Mouse (Mus musculus) neural tube, embryonic 12.5 days (tissue): ENCODE data around the gene Slit1. TPM values are rescaled to one million over a fixed set of nuclear protein-coding genes. Genes with fewer than 3 reads are reported as not detected.

Experiments
- ATAC-seq: fragments of 200-750 bp; cut with Nextera tagmentation; 2 replicates; pipeline ENCODE4 v1.8.0; 2017; ENCODE audit warnings: low read depth, mild to moderate bottlenecking, moderate TSS enrichment, moderate library complexity; ENCODE audit not compliant: low FRiP score
- H3K27ac ChIP-seq: fragments of 300-500 bp; sonication (generic); 2 replicates; pipeline ENCODE4 v1.5.1; 2016
- H3K27me3 ChIP-seq: fragments of 300-500 bp; sonication (generic); replicated peaks from 2 replicates; pipeline ENCODE4 v1.6.1; 2016; ENCODE audit warnings: mild to moderate bottlenecking
- H3K36me3 ChIP-seq: fragments of 300-500 bp; sonication (generic); 2 replicates; pipeline ENCODE4 v1.6.1; 2016; ENCODE audit warnings: mild to moderate bottlenecking
- H3K4me1 ChIP-seq: fragments of 300-500 bp; sonication (generic); 2 replicates; pipeline ENCODE4 v1.6.1; 2016
- H3K4me2 ChIP-seq: fragments of 300-500 bp; sonication (generic); replicated peaks from 2 replicates; pipeline ENCODE4 v1.6.1; 2016; ENCODE audit warnings: mild to moderate bottlenecking
- H3K4me3 ChIP-seq: fragments of 300-500 bp; sonication (generic); 2 replicates; pipeline ENCODE4 v1.5.1; 2016
- H3K9ac ChIP-seq: fragments of 300-500 bp; sonication (generic); 2 replicates; pipeline ENCODE4 v1.6.1; 2016; ENCODE audit warnings: mild to moderate bottlenecking
- H3K9me3 ChIP-seq: fragments of 300-500 bp; sonication (generic); 2 replicates; pipeline ENCODE4 v1.6.1; 2016; ENCODE audit warnings: mild to moderate bottlenecking
- WGBS: fragments of 180-500 bp; shearing (Covaris S2); methylation state at CpG from one replicate; pipeline ENCODE4 v1.1.7; 2016; 5-methylcytosine and 5-hydroxymethylcytosine counted together
- polyA plus RNA-seq: library from polyadenylated mRNA; unstranded; fragments of >200 nt; fragmentation: Nextera tagmentation; extraction: Ambion mirVana; gene quantifications from 2 replicates; pipeline ENCODE4 v1.2.1, GENCODE M21; 2016

The Slit1 gene
- polyA plus RNA-seq, 1 experiment from 2014 or later: 26.2 TPM

DNA sequence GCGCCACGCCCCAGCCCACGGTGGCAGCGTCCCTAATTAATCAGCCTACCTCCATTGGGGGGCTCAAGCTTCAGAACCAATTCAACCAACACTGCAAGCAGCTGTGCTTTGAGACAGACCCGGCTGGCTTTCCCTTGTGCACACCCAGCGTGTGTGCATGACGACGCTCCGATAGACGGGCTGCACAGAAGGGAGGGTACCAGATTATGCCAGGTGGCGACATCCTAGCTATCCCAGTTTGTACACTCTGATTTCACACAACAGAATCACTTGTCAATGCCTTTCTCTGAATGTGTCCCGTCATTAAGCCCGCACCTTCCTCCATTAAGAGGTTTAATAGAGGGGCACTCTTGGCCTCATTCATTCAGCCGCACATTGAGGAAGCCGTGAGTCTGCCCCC is 11.3 kb upstream of the Slit1 start:
- no peak overlapping the region for H3K27ac ChIP-seq
- peak; percentile 71 for ATAC-seq
- no peak overlapping the region for H3K9ac ChIP-seq
- WGBS: 44% methylated on average over 15 of the region's 15 CpGs
- H3K9me3 ChIP-seq: no peaks in the 10 kb centered on the region
- no peak overlapping the region for H3K4me3 ChIP-seq
- peaks cover 20% of the 10 kb centered on the region for H3K4me1 ChIP-seq
- no peaks in the 10 kb centered on the region for H3K36me3 ChIP-seq
- H3K27me3 ChIP-seq: 0 out of 2 replicates have a peak, but pooled peaks cover 11% of the 10 kb centered on the region
- H3K4me2 ChIP-seq: no peak overlapping the region

DNA sequence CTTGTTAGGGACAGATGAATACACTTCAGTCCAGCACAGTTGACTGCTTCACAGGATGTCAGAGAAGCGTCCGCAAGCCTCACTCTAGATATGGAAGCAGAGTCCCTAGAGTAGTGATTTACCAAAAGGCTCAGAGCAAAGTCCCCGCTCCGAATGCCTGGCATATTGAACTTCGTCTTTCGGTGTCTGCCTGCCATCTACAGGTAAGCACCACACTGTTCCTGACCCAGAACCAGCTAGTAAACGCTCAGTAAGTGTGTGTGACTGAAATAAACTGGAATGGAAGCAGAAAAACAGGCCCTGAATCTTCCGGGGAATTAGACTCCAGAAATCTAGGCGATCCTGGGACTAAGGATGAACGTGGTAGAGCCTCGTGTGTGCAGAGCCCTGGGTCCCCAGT is 8.4 kb upstream of the Slit1 start:
- Histone ChIP-seq H3K4me3 (no peak overlapping the region), H3K4me2 (no peak overlapping the region), H3K4me1 (peaks cover 22% of the 10 kb centered on the region), H3K36me3 (no peaks in the 10 kb centered on the region), H3K27me3 (peaks cover 11% of the 10 kb centered on the region; the same call in 1 of the 2 replicates), H3K9ac (no peak overlapping the region), H3K9me3 (no peaks in the 10 kb centered on the region), H3K27ac (no peak overlapping the region)
- WGBS: 69% methylated on average over 11 of the region's 11 CpGs
- ATAC-seq: no peak

DNA sequence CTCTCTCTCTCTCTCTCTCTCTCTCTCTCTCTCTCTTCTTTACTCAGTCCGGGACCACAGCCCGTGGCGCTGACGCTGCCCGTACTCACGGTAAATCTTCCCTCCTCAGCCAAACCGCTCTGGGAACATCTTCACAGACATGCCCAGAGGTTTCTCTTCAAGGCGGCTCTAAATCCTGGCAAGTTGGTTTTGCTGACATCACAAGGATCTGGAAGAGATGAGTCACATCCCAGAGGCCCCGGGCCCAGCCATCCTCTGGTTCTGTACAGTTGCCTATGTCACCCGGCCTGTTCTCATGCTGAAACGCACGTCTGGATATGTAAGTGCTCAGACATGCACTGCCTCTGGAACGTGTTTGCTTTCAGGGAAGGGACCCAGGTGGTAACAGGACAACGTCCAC is 4.0 kb upstream of the Slit1 start:
- ATAC-seq: no peak
- H3K27me3 ChIP-seq: peaks cover 13% of the 10 kb centered on the region
- no peaks in the 10 kb centered on the region for H3K36me3 ChIP-seq
- no peak overlapping the region for H3K4me3 ChIP-seq
- no peak overlapping the region for H3K4me2 ChIP-seq
- H3K4me1 ChIP-seq: peaks cover 49% of the 10 kb centered on the region
- H3K9me3 ChIP-seq: no peaks in the 10 kb centered on the region
- no peak overlapping the region for H3K9ac ChIP-seq
- no peak overlapping the region for H3K27ac ChIP-seq
- 91% methylated on average over 14 of the region's 14 CpGs for WGBS

DNA sequence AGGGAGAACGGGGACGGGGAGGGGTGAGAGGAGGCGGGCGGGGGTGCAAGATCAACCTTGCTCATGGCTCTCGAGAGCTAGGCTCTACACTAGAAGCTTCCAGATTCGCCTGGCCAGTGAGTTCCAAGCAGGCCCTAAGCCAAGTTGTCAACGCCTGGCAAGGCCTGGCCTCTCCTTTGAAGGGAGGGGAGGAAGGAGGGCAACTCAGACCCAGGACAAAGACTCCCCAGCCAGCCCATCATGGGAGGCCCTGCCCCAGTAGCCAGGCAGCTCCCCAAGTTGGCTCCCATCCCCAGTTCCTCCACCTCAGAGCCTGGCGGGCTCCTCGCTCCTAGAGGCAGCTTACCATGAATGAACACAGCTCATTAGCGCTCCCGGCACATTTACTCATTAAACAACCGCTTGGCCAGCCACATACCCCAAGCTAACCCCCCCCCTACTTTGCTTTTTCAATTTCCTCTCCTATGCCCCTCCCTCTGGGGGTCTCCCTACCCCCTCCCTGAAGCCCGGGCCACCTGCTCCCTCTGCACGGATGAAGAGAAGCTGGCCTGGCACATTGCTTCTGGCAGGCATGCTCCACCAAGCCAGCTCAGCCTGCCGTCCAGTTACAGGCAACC is 2.6 kb upstream of the Slit1 start:
- no peak overlapping the region for H3K9ac ChIP-seq
- peak overlapping the region; percentile 11; the same call in 1 of the 2 replicates for H3K27ac ChIP-seq
- peak; percentile 67 for ATAC-seq
- H3K4me1 ChIP-seq: peaks cover 55% of the 10 kb centered on the region
- 0 out of 2 replicates have a peak overlapping the region, but pooled peaks have one; percentile 9 for H3K4me2 ChIP-seq
- H3K27me3 ChIP-seq: peaks cover 23% of the 10 kb centered on the region
- whole genome bisulfite sequencing: 43% methylated on average over 15 of the region's 15 CpGs
- H3K36me3 ChIP-seq: no peaks in the 10 kb centered on the region
- no peak overlapping the region for H3K4me3 ChIP-seq
- H3K9me3 ChIP-seq: no peaks in the 10 kb centered on the region

DNA sequence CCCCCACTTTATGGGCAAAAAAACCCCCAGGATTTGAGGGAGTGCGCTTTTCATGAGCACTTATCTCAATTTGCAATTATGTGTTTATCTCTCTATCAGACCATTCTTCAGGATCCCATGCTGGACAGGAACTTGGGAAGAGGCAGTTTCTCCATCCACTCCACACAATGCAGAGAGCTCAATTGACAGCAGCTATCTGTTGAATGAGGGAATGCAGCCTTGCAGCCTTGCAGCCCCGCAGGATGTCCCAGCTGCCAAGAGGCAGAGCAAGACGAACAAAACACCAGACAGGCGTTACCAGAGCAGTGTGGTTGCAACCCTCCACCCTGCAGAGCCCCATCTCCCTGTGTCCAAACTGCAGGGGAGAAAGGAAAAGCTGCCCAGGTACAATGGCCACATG is 4.6 kb downstream of the Slit1 start:
- peaks cover 75% of the 10 kb centered on the region for H3K4me1 ChIP-seq
- peak overlapping the region; percentile 36; the same call in 1 of the 2 replicates for H3K9ac ChIP-seq
- no peak overlapping the region; the same call in 1 of the 2 replicates for H3K4me3 ChIP-seq

DNA sequence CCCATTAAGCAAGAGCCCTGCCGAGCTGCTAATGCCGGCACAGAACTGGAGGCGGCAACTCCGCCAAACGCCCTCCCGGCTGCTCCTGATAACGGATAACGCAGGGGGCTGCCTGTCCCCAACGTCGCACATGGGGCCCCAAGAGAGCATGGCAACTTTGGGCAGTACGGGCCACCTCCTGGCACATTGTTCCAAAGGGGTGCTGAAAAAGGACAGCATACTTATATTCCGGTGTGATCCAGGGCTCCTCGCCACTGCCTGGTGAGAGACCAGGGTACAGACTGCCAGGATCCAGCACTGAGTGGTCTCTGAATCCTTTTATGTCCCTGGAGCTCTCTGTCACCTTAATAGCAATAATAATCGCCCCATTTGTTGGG is 5.0 kb downstream of the Slit1 start:
- Histone ChIP-seq H3K27me3 (peaks cover 33% of the 10 kb centered on the region), H3K9me3 (no peaks in the 10 kb centered on the region), H3K27ac (no peak overlapping the region), H3K4me2 (peak overlapping the region; percentile 89), H3K36me3 (no peaks in the 10 kb centered on the region), H3K9ac (peak overlapping the region; percentile 36), H3K4me1 (peaks cover 71% of the 10 kb centered on the region), H3K4me3 (peak overlapping the region; percentile 15; the same call in 1 of the 2 replicates)
- peak; percentile 29; the same call in 1 of the 2 replicates for ATAC-seq
- 7% methylated on average over 14 of the region's 14 CpGs for WGBS

More for the DNA sequence above, 4.6 kb downstream of the Slit1 start:
- H3K27me3 ChIP-seq: peaks cover 33% of the 10 kb centered on the region
- no peak for ATAC-seq
- no peak overlapping the region for H3K27ac ChIP-seq
- no peaks in the 10 kb centered on the region for H3K9me3 ChIP-seq
- WGBS: 20% methylated on average over 4 of the region's 4 CpGs
- H3K36me3 ChIP-seq: no peaks in the 10 kb centered on the region
- H3K4me2 ChIP-seq: peak overlapping the region; percentile 89

DNA sequence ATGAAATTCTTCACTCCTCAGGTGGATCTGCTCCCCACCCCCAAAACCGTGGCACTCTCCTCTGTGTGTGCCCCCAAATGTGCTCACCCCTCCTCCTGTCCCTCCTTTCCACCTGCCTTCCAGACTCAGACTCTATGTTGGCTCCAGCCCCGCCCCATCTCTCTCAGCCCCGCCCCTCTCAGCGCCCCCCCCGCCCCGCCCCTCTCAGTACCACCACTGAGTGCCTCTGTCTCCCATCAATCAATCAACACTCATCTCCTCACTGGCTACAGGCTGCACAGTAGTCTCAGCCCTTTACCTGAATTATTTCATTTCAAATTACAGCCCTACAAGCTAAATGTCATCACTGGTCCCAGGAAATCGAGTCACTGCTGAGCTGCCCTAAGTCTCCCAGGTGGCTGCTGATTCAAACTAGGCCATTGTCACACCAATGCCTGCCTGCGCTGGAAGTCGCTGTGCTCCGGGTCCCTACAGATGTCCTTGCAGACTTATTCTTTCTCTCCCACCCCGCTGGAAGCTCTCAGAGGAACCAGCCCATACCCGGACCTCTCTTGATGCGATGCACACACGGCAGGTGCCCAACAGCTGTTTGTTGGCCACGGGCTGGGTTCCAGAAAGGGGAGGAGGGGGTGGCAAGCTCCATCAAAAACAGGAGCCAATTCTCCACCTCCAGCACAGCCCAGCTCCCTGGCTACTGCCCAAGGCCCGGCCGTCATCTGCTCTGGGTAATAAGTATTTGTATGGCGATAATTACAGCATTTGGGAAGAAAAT is 5.6 kb downstream of the Slit1 start:
- ATAC-seq: peak; percentile 70
- Histone ChIP-seq H3K4me1 (peaks cover 65% of the 10 kb centered on the region), H3K27ac (0 out of 2 replicates have a peak overlapping the region, but pooled peaks have one; percentile 17), H3K4me3 (peak overlapping the region; percentile 15; the same call in 1 of the 2 replicates), H3K27me3 (peaks cover 28% of the 10 kb centered on the region), H3K4me2 (peak overlapping the region; percentile 89), H3K36me3 (no peaks in the 10 kb centered on the region), H3K9ac (peak overlapping the region; percentile 36), H3K9me3 (no peaks in the 10 kb centered on the region)
- 4% methylated on average over 18 of the region's 18 CpGs for WGBS

DNA sequence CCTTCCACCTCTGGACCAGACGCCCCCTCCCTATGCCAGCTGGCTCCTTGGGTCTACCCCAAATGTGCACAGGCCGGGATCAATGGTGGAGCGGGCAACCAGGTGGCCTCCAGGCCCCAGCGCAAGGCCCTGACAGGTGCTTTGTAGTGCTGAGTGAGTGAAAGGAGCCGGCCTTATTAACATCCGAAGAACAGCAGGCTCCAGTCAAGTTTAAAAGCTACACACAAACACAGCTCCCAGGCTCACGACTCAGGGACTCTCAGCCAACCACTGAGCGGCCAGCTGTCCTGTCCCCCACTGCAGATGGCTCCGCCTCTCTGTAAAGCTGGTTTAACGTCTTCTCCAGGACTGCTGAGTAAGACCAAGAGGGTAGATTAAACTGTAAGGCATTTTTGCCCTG is 8.8 kb downstream of the Slit1 start:
- Histone ChIP-seq H3K9me3 (peaks cover 7% of the 10 kb centered on the region; the same call in 1 of the 2 replicates), H3K9ac (no peak overlapping the region), H3K4me3 (no peak overlapping the region), H3K4me2 (no peak overlapping the region), H3K36me3 (peaks cover 8% of the 10 kb centered on the region; the same call in 1 of the 2 replicates), H3K27ac (no peak overlapping the region), H3K4me1 (peaks cover 40% of the 10 kb centered on the region), H3K27me3 (peaks cover 7% of the 10 kb centered on the region)
- WGBS: 12% methylated on average over 10 of the region's 10 CpGs
- ATAC-seq: peak; percentile 41

DNA sequence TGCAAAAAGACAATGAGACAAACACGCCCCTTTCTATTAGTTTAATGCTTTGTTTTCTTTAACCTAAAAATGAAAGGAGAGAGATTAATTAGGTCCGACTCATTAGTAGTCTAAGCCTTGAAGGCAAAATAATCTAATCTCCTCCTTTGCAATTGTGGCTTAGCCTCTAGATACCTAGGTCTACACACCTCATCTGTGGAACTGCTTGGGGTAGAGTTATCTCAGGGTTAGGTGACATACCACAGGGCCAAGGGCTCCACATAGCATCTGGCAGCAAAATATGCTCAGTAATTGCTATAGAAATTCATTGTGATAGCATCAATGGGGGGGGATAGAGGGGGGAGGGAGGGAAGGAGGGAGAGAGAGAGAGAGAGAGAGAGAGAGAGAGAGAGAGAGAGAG is 18.0 kb downstream of the Slit1 start:
- H3K4me3 ChIP-seq: no peak overlapping the region
- H3K9me3 ChIP-seq: no peaks in the 10 kb centered on the region
- WGBS: 61% methylated on average over 2 of the region's 2 CpGs
- peaks cover 6% of the 10 kb centered on the region; the same call in 1 of the 2 replicates for H3K36me3 ChIP-seq
- H3K4me2 ChIP-seq: no peak overlapping the region
- no peaks in the 10 kb centered on the region for H3K27me3 ChIP-seq
- no peak; the same call in 1 of the 2 replicates for ATAC-seq
- no peak overlapping the region for H3K9ac ChIP-seq
- H3K27ac ChIP-seq: no peak overlapping the region
- peaks cover 15% of the 10 kb centered on the region for H3K4me1 ChIP-seq

DNA sequence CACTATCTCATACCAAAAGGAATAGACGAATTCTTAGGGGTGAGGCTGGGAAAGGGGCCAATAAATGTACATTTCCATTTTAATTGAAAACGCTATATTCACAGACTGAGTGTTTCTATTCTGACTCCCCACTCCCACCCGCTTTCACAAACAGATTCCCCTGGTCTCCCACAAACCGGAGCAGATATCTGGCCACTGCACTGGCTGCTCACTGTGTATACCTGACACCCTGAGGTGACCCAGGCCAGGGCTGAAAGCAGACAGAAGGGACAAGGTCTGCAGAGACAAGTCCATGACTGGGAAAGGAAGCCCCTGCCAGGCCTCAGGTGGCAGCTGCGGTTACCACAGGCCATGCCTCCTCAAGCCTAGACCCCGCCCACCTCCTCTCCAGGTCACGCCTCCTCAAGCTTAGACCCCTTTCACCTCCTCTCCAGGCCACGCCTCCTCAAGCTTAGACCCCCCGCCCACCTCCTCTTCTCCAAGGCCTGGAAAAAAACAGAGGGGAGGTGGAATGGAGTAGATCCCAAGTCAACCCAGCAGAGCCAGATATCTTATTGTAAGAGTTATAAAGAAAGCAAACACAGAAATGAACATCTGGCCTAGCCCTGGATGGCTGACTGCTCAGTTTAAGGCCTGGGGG is 18.5 kb downstream of the Slit1 start:
- Histone ChIP-seq H3K27ac (0 out of 2 replicates have a peak overlapping the region, but pooled peaks have one; percentile 21), H3K9me3 (no peaks in the 10 kb centered on the region), H3K4me1 (peaks cover 15% of the 10 kb centered on the region), H3K9ac (no peak overlapping the region), H3K4me2 (no peak overlapping the region), H3K27me3 (no peaks in the 10 kb centered on the region), H3K36me3 (peaks cover 4% of the 10 kb centered on the region; the same call in 1 of the 2 replicates), H3K4me3 (no peak overlapping the region)
- peak; percentile 82 for ATAC-seq
- WGBS: 33% methylated on average over 9 of the region's 9 CpGs

DNA sequence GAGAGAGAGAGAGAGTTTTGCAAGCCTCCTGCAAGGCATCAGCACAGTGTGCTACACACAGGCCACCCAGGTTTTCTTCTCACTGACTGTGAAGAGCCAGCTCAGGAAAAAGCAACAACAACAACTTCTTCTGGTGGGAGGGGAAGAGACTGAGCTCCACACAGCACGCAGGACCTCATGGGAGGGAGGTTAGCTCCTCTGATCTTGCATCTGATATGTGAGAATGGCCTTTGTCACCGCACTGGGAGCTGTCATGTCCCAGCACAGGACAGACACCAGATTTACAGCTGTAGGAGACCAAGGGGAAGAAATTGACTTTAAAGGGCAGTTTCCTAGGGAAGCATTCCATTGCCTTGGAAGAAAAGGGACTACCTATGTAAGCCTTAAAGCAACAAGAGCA is 20.1 kb downstream of the Slit1 start:
- no peaks in the 10 kb centered on the region for H3K9me3 ChIP-seq
- ATAC-seq: no peak
- no peak overlapping the region for H3K9ac ChIP-seq
- peaks cover 18% of the 10 kb centered on the region for H3K4me1 ChIP-seq
- peaks cover 4% of the 10 kb centered on the region; the same call in 1 of the 2 replicates for H3K36me3 ChIP-seq
- no peak overlapping the region for H3K4me2 ChIP-seq
- 0 out of 2 replicates have a peak, but pooled peaks cover under 1% of the 10 kb centered on the region for H3K27me3 ChIP-seq
- no peak overlapping the region for H3K4me3 ChIP-seq
- 9% methylated on average over 2 of the region's 2 CpGs for WGBS
- no peak overlapping the region for H3K27ac ChIP-seq

DNA sequence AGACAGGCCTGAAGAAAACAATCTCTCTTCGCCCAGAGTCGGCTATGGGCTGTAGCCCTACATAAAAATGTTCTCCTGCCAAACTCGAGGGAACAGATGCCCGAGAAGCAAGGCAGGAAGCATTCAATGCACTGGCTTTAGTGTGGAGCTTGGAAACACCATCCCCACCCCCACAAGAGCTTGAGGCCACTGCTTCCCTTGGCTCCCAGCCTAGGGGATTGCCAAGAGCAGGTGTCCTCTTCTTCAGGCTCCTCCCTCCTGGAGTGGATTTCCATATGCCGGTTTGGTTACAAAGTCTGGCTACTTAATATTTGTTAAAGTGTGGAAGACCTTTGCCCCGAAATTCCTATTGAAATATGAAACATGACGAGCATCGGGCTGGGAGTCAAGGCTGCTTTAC is 24.0 kb downstream of the Slit1 start:
- Histone ChIP-seq H3K36me3 (no peaks in the 10 kb centered on the region), H3K4me2 (no peak overlapping the region), H3K4me1 (peaks cover 47% of the 10 kb centered on the region), H3K9me3 (no peaks in the 10 kb centered on the region), H3K4me3 (no peak overlapping the region), H3K27me3 (0 out of 2 replicates have a peak, but pooled peaks cover 6% of the 10 kb centered on the region), H3K9ac (no peak overlapping the region), H3K27ac (no peak overlapping the region)
- no peak for ATAC-seq
- 80% methylated on average over 8 of the region's 8 CpGs for WGBS
